Mouse (Mus musculus): Measurements from ENCODE around the gene Rps9.

- TF ChIP-seq CTCF (IDR thresholded peaks at IDR 0.05; ENCODE audit: low read depth, low read length) (no peak), POLR2A (IDR thresholded peaks at IDR 0.05; ENCODE audit: borderline replicate concordance, low read depth, low read length) (no peak)
Measured at GRCm38 (mm10) chr7:3664524-3665214, 39.1 kb upstream of the Rps9 start.

Measured in bone marrow macrophage, adult 2 months (primary cell).